Mouse (Mus musculus) neural tube, embryonic 11.5 days (tissue): Measurements from ENCODE around the gene Pla2g2c. TPM values are rescaled to one million over a fixed set of nuclear protein-coding genes. Genes with fewer than 3 reads are reported as not detected.

Experiments
- ATAC-seq: fragments of 200-750 bp; cut with Nextera tagmentation; 2 replicates; pipeline ENCODE4 v1.8.0; 2017; ENCODE audit warnings: moderate number of reproducible peaks, mild to moderate bottlenecking, moderate TSS enrichment, moderate library complexity; ENCODE audit not compliant: insufficient read depth, low FRiP score, low TSS enrichment
- DNase-seq: peaks from one replicate; pipeline ENCODE4 v3.0.0-alpha.2; 2015; ENCODE audit warnings: low spot score
- H3K27ac ChIP-seq: fragments of 300-500 bp; sonication (generic); 2 replicates; pipeline ENCODE4 v1.5.1; 2014; ENCODE audit warnings: low read depth, mild to moderate bottlenecking, low read length
- H3K27me3 ChIP-seq: fragments of 300-500 bp; sonication (generic); 2 replicates; pipeline ENCODE4 v1.6.1; 2014; ENCODE audit warnings: mild to moderate bottlenecking, low read length, mixed read lengths; ENCODE audit not compliant: control insufficient read depth, insufficient read depth
- H3K36me3 ChIP-seq: fragments of 300-500 bp; sonication (generic); 2 replicates; pipeline ENCODE4 v1.6.1; 2014; ENCODE audit warnings: mild to moderate bottlenecking, low read length, moderate library complexity, mixed read lengths; ENCODE audit not compliant: control insufficient read depth, insufficient read depth
- H3K4me1 ChIP-seq: fragments of 300-500 bp; sonication (generic); 2 replicates; pipeline ENCODE4 v1.6.1; 2014; ENCODE audit warnings: low read length, mixed read lengths; ENCODE audit not compliant: control insufficient read depth, insufficient read depth
- H3K4me2 ChIP-seq: fragments of 300-500 bp; sonication (generic); 2 replicates; pipeline ENCODE4 v1.6.1; 2014; ENCODE audit warnings: low read depth, mild to moderate bottlenecking, moderate library complexity
- H3K4me3 ChIP-seq: fragments of 300-500 bp; sonication (generic); 2 replicates; pipeline ENCODE4 v1.5.1; 2014; ENCODE audit warnings: low read depth, low read length
- H3K9ac ChIP-seq: fragments of 300-500 bp; sonication (generic); 2 replicates; pipeline ENCODE4 v1.6.1; 2014; ENCODE audit warnings: mild to moderate bottlenecking, low read length
- H3K9me3 ChIP-seq: fragments of 300-500 bp; sonication (generic); 2 replicates; pipeline ENCODE4 v1.6.1; 2016; ENCODE audit warnings: low read length; ENCODE audit not compliant: control insufficient read depth
- WGBS: fragments of 180-500 bp; shearing (Covaris S2); extraction: QIAGEN DNeasy Blood & Tissue Kit; methylation state at CpG from one replicate; pipeline ENCODE4 v1.1.7; 2014; 5-methylcytosine and 5-hydroxymethylcytosine counted together
- polyA plus RNA-seq: library from polyadenylated mRNA; unstranded; fragments of >200 nt; fragmentation: Nextera tagmentation; extraction: Ambion mirVana; gene quantifications from 2 replicates; pipeline ENCODE4 v1.2.1, GENCODE M21; 2014

Pla2g2c gene
- polyA plus RNA-seq, 1 experiment from 2014 or later: 0.80 TPM

DNA sequence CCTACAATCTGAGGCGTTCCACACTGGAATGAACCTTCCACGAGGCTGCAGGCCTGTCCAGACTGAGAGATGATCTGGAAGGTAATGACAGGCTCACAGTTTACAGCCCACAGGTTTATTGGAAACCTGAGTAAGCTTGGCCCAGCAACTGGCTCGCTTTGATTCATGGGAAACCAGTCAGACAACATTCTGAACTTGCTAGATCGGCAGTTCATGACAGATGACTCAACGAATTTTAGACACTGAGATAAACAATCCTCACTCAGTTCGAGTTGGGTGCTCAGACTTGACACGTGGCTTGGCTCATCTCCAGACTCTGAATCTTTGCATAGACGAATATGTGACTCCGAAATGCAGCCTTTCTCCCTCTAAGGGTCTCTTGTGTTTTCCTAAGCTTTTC, 68.0 kb downstream of the Pla2g2c start:
- H3K4me1 ChIP-seq: no peaks in the 10 kb centered on the region
- no peak overlapping the region for H3K9ac ChIP-seq
- no peaks in the 10 kb centered on the region for H3K36me3 ChIP-seq
- 72% methylated on average over 9 of the region's 9 CpGs for WGBS
- H3K4me3 ChIP-seq: no peak overlapping the region
- H3K4me2 ChIP-seq: no peak overlapping the region
- no peak for ATAC-seq
- DNase-seq: no peak
- H3K27ac ChIP-seq: no peak overlapping the region
- H3K9me3 ChIP-seq: no peaks in the 10 kb centered on the region
- no peaks in the 10 kb centered on the region for H3K27me3 ChIP-seq

DNA sequence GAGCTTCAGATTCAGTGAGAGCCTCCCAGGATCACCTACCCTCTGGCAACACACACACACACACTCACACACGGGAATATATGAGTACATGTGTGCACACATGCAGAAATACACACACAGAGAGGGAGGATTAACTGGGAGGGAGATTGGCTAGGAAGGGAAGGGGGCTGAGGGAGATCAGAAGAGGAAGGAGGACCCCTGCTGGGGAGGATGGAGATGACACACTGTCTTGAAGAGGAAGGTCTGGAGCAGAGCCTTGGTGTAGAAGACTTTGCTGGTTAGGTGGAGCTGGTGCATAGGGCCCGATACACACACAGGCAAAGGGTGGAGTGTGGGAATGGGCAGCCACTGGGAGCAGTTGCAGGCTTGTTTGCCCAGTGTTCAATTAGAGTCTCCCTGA, 68.7 kb downstream of the Pla2g2c start:
- WGBS: 77% methylated on average over 2 of the region's 2 CpGs
- Histone ChIP-seq H3K4me1 (no peaks in the 10 kb centered on the region), H3K4me3 (no peak overlapping the region), H3K4me2 (no peak overlapping the region), H3K36me3 (no peaks in the 10 kb centered on the region), H3K9me3 (no peaks in the 10 kb centered on the region), H3K27me3 (no peaks in the 10 kb centered on the region), H3K27ac (no peak overlapping the region), H3K9ac (no peak overlapping the region)
- ATAC-seq (no peak), DNase-seq (no peak)

DNA sequence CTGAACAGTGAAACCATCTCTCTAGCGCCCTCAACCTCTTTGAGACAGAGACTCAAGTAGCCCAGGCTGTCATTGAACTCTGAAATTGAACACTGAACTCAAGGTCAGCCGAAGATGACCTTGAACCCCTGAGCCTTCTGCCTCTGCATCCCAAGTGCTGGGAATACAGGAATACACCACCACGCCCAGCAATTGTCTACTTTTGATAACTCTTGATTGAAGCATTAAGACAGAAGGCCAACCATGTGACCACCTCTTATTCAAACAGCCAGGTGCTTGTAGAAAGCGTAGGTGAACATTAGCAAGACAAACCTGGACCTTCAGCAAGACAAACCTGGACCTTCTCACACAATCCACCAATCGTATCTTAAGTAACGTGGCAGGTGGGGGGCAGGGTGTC, 69.8 kb downstream of the Pla2g2c start:
- Histone ChIP-seq H3K27ac (no peak overlapping the region), H3K9ac (no peak overlapping the region), H3K27me3 (no peaks in the 10 kb centered on the region), H3K9me3 (no peaks in the 10 kb centered on the region), H3K4me1 (no peaks in the 10 kb centered on the region), H3K4me3 (no peak overlapping the region), H3K36me3 (no peaks in the 10 kb centered on the region), H3K4me2 (no peak overlapping the region)
- ATAC-seq (no peak), DNase-seq (no peak)
- WGBS: 89% methylated on average over 6 of the region's 6 CpGs

Other genes with a start within 250 kb of the Pla2g2c start
- gene Vwa5b1, start 88.9 kb upstream of the Pla2g2c start, polyA plus RNA-seq: 0.23 and 0.48 TPM in 2 replicates
- 0.84 and 1.0 TPM in 2 replicates for gene Ubxn10, start 12.4 kb downstream of the Pla2g2c start, polyA plus RNA-seq
- 0.09 and 0.17 TPM in 2 replicates for gene Pla2g2f, start 32.8 kb downstream of the Pla2g2c start, polyA plus RNA-seq
- 1.7 and 1.8 TPM in 2 replicates for gene Pla2g2d, start 50.9 kb downstream of the Pla2g2c start, polyA plus RNA-seq
- gene Pla2g5, start 138.7 kb downstream of the Pla2g2c start, polyA plus RNA-seq: not detected in 2 replicates
- gene Gm13030, start 149.2 kb downstream of the Pla2g2c start, polyA plus RNA-seq: not detected in 2 replicates
- gene Pla2g2e, start 153.2 kb downstream of the Pla2g2c start, polyA plus RNA-seq: not detected in 2 replicates
- 2.8 and 3.3 TPM in 2 replicates for gene Otud3, start 189.2 kb downstream of the Pla2g2c start, polyA plus RNA-seq
- gene Rnf186, start 242.3 kb downstream of the Pla2g2c start, polyA plus RNA-seq: not detected in 2 replicates
- 0.78 and 1.7 TPM in 2 replicates for gene Tmco4, start 248.1 kb downstream of the Pla2g2c start, polyA plus RNA-seq